Mouse (Mus musculus) liver, embryonic 14.5 days (tissue): Measurements from ENCODE around the gene Tmub2. TPM values are rescaled to one million over a fixed set of nuclear protein-coding genes. Genes with fewer than 3 reads are reported as not detected.
A peak's percentile ranks its signal among the peaks of the same experiment; 100 is the strongest.

Experiments used
- ATAC-seq: fragments of 200-750 bp; cut with Nextera tagmentation; 2 replicates; pipeline ENCODE4 v1.8.0; 2017; ENCODE audit warnings: moderate number of reproducible peaks, mild to moderate bottlenecking, moderate library complexity; ENCODE audit not compliant: insufficient read depth
- DNase-seq, 3 experiments: peaks; one replicate each; pipeline ENCODE4 v3.0.0-alpha.2; 2012 to 2013; ENCODE audit warnings: low read depth in 3 of 3, low spot score in 3 of 3
- H3K27ac ChIP-seq: fragments of 300-500 bp; sonication (generic); 2 replicates; pipeline ENCODE4 v1.5.1; 2014; ENCODE audit warnings: moderate library complexity, mild to moderate bottlenecking, control low read depth, inconsistent platforms
- H3K27me3 ChIP-seq: fragments of 300-500 bp; sonication (generic); 2 replicates; pipeline ENCODE4 v1.6.1; 2014; ENCODE audit warnings: mild to moderate bottlenecking, low read length, moderate library complexity; ENCODE audit not compliant: control insufficient read depth, insufficient read depth
- H3K36me3 ChIP-seq: fragments of 300-500 bp; sonication (generic); replicated peaks from 2 replicates; pipeline ENCODE4 v1.6.1; 2014; ENCODE audit warnings: low read depth; ENCODE audit not compliant: control insufficient read depth, insufficient read depth
- H3K4me1 ChIP-seq, 2 experiments: fragments of 200-500 bp in 1 of 2; fragments of 300-500 bp in 1 of 2; sonication (generic) in 1 of 2; replicated peaks; 2 replicates each; pipeline ENCODE4 v1.6.1; 2012 to 2014; ENCODE audit warnings: antibody characterized with exemption in 1 of 2, inconsistent platforms in 1 of 2, low read length in 1 of 2; ENCODE audit not compliant: control insufficient read depth in 2 of 2, insufficient read depth in 2 of 2
- H3K4me2 ChIP-seq: fragments of 300-500 bp; sonication (generic); 2 replicates; pipeline ENCODE4 v1.6.1; 2014; ENCODE audit warnings: low read depth, mild to moderate bottlenecking, control low read depth, moderate library complexity
- H3K4me3 ChIP-seq, 2 experiments: fragments of 200-500 bp in 1 of 2; fragments of 300-500 bp in 1 of 2; sonication (generic) in 1 of 2; 2 replicates each; pipeline ENCODE4 v1.5.1; 2012 to 2014; ENCODE audit warnings: low read depth in 2 of 2, low read length in 2 of 2, mild to moderate bottlenecking in 2 of 2, control low read depth in 1 of 2, inconsistent platforms in 1 of 2, moderate library complexity in 1 of 2; ENCODE audit not compliant: insufficient read depth in 1 of 2
- H3K9ac ChIP-seq: fragments of 300-500 bp; sonication (generic); replicated peaks from 2 replicates; pipeline ENCODE4 v1.6.1; 2014; ENCODE audit warnings: mild to moderate bottlenecking, control low read depth, moderate library complexity
- H3K9me3 ChIP-seq: fragments of 300-500 bp; sonication (generic); 2 replicates; pipeline ENCODE4 v1.6.1; 2016; ENCODE audit warnings: low read length, mixed read lengths; ENCODE audit not compliant: control insufficient read depth
- CTCF ChIP-seq: IDR thresholded peaks from 2 replicates; pipeline ENCODE4 v1.5.1; 2016; ENCODE audit warnings: antibody characterized with exemption, low read depth, control low read depth
- EP300 ChIP-seq: IDR thresholded peaks from 2 replicates; pipeline ENCODE4 v1.6.1; 2016; ENCODE audit warnings: antibody characterized with exemption, low read depth
- WGBS: fragments of 180-500 bp; shearing (Covaris S2); extraction: QIAGEN DNeasy Blood & Tissue Kit; methylation state at CpG from one replicate; pipeline ENCODE4 v1.1.7; 2014; ENCODE audit not compliant: insufficient replicate concordance; 5-methylcytosine and 5-hydroxymethylcytosine counted together
- polyA plus RNA-seq, 2 experiments: library from polyadenylated mRNA; depleted of rRNA in 1 of 2; stranded (reverse) in 1 of 2; unstranded in 1 of 2; fragments of >200 nt; fragmentation: Nextera tagmentation in 1 of 2; extraction: Ambion mirVana in 1 of 2; gene quantifications; 2 replicates each; pipeline versions ENCODE4 v1.2.1 to v1.2.3; 2012 to 2014

Tmub2 gene
- polyA plus RNA-seq, 2 experiments: 19.1 to 19.3 TPM

GRCm38 (mm10) chr11:102287485-102287884 is 2.8 kb downstream of the Tmub2 start:
- no peak overlapping the region for H3K4me2 ChIP-seq
- H3K4me1 ChIP-seq: peaks cover 9 to 24% of the 10 kb centered on the region in 2 experiments
- H3K27me3 ChIP-seq: no peaks in the 10 kb centered on the region
- H3K9me3 ChIP-seq: no peaks in the 10 kb centered on the region
- 82% methylated on average over 8 of the region's 8 CpGs for WGBS
- H3K4me3 ChIP-seq: no peak overlapping the region
- no peak for TF ChIP-seq EP300
- no peak for TF ChIP-seq CTCF
- H3K27ac ChIP-seq: no peak overlapping the region
- H3K36me3 ChIP-seq: peaks cover 15% of the 10 kb centered on the region
- DNase-seq (no peak), ATAC-seq (no peak)
- no peak overlapping the region for H3K9ac ChIP-seq

DNA sequence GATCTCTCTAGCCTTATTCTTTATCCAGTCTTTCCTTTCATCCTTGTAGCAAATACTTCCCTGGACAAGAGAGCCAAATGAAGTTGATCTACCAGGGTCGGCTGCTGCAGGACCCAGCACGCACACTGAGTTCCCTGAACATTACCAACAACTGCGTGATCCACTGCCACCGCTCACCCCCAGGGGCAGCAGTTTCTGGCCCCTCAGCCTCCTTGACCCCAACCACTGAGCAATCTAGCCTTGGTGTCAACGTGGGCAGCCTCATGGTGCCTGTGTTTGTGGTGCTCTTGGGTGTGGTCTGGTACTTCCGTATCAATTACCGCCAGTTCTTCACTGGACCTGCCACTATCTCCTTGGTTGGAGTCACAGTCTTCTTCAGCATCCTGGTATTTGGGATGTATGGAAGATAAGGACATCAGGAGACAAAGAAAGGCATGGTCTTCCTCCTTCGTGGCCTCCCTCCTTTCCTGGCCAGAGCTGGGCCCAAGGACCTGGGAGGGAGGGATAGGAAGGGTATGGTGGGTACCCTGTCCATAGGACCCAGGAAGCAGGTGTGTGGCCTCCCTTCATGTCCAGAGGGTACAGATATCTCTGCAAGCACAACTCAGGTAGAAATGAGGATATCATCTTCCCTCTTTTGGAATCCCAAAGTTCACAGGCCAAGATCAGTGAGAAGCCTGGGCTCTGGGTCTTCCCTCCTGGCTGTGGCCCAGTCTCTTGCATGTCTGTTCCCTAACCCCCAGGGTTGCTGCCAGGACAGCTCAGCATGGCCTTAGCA is 3.5 kb downstream of the Tmub2 start:
- Histone ChIP-seq H3K27ac (peak overlapping the region; percentile 5; the same call in 1 of the 2 replicates), H3K36me3 (peaks cover 20% of the 10 kb centered on the region), H3K4me1 (peaks cover 9 to 24% of the 10 kb centered on the region in 2 experiments), H3K4me2 (no peak overlapping the region), H3K27me3 (no peaks in the 10 kb centered on the region), H3K9ac (no peak overlapping the region), H3K9me3 (no peaks in the 10 kb centered on the region), H3K4me3 (no peak overlapping the region)
- ATAC-seq (no peak), DNase-seq (no peak)
- TF ChIP-seq EP300: peak; percentile 59
- TF ChIP-seq CTCF: no peak; the same call in 1 of the 2 replicates
- WGBS: 70% methylated on average over 8 of the region's 8 CpGs

DNA sequence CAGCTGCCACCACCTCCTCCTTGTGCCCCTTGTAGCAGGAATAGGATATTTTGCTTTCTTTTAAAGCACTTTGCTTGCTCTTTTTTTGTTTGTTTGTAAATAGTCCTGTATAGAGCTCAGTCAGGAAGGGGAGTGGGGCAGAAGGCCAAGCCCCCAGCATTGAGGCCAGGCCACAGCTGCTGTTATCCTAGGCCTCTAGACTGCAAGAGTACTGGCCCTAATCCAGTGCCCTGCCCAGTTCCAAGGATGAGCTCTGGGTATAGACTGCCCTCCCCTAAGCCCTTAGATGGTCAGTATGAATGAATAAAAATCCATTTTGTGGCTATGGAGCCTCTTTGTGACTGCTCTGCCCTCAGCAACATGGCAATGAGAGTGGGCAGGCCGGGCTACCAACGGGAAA is 4.2 kb downstream of the Tmub2 start:
- Histone ChIP-seq H3K36me3 (peaks cover 24% of the 10 kb centered on the region), H3K27ac (peak overlapping the region; percentile 5), H3K27me3 (no peaks in the 10 kb centered on the region), H3K9ac (no peak overlapping the region), H3K4me1 (peaks cover 8 to 23% of the 10 kb centered on the region in 2 experiments), H3K9me3 (no peaks in the 10 kb centered on the region), H3K4me2 (no peak overlapping the region), H3K4me3 (no peak overlapping the region)
- TF ChIP-seq EP300 (no peak), CTCF (no peak)
- DNase-seq (no peak), ATAC-seq (no peak)
- 75% methylated on average over 2 of the region's 2 CpGs for WGBS

GRCm38 (mm10) chr11:102289511-102290100 is 4.9 kb downstream of the Tmub2 start:
- Histone ChIP-seq H3K36me3 (peaks cover 27% of the 10 kb centered on the region), H3K4me3 (no peak overlapping the region), H3K27me3 (no peaks in the 10 kb centered on the region), H3K27ac (no peak overlapping the region), H3K9me3 (no peaks in the 10 kb centered on the region), H3K9ac (no peak overlapping the region), H3K4me1 (peaks cover 4 to 17% of the 10 kb centered on the region in 2 experiments; a peak in 3 of 4 replicates), H3K4me2 (no peak overlapping the region)
- DNase-seq: no peak
- TF ChIP-seq EP300: no peak
- TF ChIP-seq CTCF: no peak
- 66% methylated on average over 6 of the region's 6 CpGs for WGBS
- no peak for ATAC-seq

- Histone ChIP-seq H3K9ac (no peak overlapping the region), H3K36me3 (peaks cover 27% of the 10 kb centered on the region), H3K9me3 (no peaks in the 10 kb centered on the region), H3K27ac (no peak overlapping the region), H3K4me2 (no peak overlapping the region), H3K27me3 (no peaks in the 10 kb centered on the region), H3K4me1 (peaks cover 6 to 20% of the 10 kb centered on the region in 2 experiments; a peak in 3 of 4 replicates), H3K4me3 (no peak overlapping the region)
- ATAC-seq (no peak), DNase-seq (no peak)
- WGBS: 84% methylated on average over 4 of the region's 4 CpGs
- TF ChIP-seq CTCF (no peak), EP300 (no peak)
Observed at GRCm38 (mm10) chr11:102290141-102290540, 5.4 kb downstream of the Tmub2 start.
